Mouse (Mus musculus): Measurements from ENCODE around the gene Mcm6. TPM values are rescaled to one million over a fixed set of nuclear protein-coding genes. Genes with fewer than 3 reads are reported as not detected.

Mcm6 gene
- 10 to 100 TPM; 85.0 to 85.3 TPM for total RNA-seq (2021)

DNA sequence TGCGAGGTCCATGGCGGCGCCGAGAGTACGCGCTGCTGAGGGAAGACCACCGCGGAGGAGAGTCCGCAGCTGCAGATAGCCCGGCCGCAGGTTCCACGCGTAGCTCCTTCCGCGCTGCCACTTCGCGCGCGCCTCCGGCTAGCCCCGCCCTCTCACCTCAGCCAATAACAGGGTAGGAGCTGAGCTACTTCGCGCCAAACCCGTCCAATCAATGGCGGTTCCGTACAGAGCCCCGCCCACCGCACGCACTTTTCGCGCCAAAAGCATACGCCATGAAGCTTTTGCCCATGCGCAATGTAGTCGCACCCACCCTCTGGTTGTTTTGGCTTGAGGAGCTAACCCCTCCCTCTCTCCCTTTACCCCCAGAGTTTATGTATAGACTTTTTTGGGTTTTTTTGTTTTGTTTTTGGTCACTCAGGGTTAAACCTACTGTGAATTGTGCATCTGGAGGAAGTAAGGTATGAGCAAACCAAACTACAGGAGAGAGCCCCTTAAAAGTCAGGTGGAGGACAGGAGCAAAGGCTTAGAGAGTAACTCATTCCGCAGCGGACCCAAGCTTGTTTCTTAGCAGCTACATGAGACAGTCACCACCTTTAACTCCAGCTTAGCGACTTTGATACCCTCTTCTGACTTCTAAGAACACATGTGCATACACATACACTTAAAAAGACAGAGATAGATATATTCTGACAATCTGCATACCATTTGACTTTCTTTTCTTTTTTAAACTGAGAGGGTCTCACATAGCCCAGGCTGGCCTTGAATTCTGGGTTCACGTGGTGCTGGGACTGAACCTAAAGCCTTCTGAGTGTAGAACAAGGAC is at the start of gene Mcm6:
Gene Mcm6, minus strand, starts transcription at position 111 of the 823 bp plus-strand sequence.
- DNase-seq, result peak; percentile 96

DNA sequence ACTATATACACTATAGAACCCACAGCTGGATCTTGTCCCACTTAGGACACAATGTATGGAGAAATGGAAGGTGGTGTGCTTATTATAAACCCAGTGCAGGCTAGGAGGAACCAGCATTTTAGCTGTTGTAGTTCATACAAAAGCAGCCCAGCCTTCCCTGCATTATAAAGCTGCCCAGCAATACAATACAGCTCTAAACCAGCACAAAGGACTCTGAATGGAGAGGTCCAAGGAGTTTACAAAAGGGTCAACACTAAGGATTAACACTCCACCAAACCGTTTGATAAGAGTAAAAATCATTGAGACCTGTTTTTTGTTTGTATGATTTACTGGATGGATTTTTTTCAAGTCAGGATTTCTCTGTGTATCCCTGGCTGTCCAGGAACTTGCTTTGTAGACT is 47.4 kb upstream of the Mcm6 start:
- DNase-seq, result no peak

DNA sequence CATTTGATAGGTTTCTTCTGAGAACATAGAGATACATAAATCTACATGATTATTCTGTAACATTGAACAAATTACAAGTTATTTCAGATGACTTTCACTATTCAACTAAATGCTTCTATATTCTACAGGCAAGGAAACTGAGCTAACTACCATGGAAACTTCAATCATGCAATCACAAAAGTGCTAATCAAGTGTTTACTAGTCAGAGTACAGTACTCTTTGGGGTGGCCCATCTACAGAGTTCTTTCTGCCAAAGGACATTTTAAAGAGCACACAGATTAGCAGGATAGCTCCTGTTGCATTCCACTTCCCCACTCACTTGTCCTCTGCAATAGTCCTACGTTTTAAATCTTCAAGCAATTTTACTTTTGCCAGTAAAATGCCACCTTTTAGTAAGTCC is 46.2 kb upstream of the Mcm6 start:
- no peak for DNase-seq

DNA sequence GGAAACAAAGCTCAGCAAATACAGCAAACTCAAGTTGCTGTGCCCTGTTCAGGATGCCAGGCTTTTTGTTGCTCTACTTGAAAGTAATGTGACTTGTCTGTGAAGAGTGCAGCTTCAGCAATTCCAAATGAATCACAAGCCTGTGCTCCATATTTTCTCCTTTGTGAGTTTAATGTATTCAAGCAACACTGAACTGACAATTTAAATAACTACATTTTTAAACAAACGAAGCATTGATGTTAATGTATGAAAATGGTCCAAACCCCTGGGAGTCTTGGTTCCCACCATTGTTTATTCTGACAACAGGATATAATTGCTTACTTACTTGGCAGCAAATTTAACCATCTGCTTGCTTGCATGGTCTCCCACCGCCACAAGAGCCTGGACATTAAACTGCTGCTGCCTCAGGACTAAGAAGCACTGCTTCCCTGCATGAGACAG is 45.6 kb upstream of the Mcm6 start:
- no peak for DNase-seq

DNA sequence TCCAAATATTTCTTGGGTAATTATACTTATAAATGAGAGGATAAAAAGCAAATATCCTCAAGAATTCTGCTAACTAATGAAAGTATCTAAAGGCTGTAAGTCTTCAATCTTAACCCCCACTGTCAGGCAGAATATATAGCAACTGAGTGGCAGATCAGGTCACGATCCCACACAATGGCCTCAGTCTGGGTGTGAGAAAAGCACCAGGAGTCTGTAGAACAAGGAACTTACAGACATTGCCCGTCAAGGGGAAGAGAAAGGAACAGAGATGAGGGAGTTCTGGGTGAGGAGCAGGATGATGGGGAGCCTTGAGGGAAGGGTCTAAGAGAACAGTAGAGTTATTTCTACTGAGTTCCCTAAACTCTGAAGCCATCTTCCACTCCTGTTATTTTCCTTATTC is 41.5 kb upstream of the Mcm6 start:
- DNase-seq, result no peak

DNA sequence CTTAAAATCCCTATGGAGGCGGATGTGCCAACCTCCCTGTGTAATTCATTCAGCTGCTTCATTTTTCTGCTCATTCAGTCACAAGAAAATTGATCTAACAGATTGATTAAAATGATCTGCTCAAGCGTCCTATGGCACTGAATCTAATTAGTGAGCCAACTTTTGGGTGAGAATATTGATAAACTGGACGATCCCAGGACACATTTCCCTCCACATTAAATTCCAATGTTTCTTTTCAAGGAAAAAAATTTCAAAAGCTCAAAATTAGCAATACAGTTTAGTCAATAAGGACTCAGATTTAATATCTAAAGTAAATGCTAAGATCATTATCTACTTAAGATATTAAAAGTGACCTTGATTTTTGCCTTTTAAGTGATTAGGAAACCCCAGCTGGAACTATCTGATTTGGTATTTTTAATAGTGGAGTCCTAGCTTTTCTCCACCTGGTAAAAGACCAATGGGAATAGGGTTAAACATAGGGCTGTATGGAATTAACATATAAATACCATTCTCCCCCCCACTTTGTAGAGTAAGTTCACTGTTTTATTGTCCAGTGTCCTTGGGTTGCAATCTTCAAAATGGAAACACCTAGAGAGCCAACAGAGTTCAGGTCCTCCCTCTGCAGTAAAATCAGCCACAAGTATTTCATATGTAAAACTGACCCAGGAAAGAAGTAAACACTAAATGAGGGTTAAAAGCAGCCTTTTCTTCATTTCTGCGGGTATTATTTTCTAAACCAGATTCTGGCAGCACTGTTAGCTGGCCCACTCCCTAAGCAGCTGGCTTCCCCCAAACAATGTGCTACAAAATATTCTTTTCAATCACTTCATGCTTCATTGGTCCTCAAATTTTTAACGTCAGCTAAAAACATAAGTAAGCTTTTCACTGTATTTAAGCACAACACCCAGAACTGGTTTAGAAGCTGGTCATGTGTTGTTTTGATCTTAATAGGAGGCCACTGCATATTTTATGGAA is 40.8 kb upstream of the Mcm6 start:
- DNase-seq, result no peak

DNA sequence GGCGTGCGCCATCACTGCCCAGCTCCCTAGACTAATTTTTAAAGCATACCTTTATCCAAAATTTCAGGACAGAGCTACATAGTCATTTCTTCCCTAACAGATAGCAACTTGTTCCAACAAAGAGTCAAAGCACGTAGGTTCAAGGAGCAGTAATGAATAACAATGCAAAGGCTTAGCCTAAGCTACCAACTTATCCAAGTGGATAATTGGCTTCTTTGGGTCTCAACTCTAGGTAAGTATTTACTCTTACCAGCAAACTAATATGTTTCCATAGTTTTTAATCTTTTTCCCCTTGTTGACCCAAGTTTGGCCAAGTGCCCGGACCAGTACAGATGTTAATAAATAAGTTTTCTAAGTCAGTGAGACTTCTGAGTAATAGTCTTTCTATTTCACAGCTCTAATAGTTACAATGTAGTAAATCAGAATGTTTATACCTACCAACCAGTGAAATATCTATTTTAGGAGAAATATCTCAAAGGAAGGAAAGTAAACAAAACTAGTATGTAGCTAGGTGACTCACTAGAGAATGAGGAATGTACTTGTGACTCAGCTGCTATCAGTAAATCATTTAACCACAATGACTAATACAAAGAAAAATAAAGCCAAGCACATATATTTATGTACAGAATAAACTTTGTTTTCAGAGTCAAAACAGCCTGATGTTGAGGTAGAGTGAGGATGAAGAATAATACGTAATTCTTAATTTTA is 39.4 kb upstream of the Mcm6 start:
- no peak for DNase-seq

DNA sequence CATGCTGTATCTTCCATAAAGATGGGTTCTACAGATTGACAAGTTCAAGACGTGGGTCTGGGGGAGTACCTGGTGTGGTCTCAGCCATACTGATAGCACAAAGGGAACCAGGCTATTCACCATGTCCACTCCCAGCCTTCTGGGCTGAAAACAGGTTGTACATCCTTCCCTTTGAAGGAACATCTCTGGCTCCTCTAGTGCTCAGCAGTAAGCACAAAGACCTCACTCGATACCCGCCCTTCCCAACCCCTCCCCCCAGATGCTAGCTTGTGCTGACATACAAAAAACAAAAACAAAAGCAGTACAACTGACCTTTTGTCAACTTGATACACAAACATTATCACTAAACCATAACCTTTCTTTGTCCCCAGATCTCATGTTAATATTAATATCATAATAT is 35.2 kb upstream of the Mcm6 start:
- no peak for DNase-seq

DNA sequence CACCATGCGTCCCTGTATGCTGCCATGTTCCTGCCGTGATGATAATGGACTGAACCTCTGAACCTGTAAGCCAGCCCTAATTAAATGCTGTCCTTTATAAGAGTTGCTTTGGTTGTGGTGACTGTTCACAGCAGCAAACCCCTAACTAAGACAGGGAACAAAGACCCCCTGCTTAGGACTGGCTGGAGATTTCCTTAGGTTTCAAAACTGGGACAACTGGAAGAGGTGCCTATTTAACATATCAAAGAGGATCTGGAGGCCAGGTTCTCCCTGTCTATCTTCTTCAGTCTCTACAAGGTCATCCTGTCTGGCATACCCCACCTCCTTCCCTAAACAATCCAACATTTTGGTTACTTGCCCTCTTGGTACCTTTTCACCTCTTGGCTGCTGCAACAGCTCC is 32.9 kb upstream of the Mcm6 start:
- no peak for DNase-seq

DNA sequence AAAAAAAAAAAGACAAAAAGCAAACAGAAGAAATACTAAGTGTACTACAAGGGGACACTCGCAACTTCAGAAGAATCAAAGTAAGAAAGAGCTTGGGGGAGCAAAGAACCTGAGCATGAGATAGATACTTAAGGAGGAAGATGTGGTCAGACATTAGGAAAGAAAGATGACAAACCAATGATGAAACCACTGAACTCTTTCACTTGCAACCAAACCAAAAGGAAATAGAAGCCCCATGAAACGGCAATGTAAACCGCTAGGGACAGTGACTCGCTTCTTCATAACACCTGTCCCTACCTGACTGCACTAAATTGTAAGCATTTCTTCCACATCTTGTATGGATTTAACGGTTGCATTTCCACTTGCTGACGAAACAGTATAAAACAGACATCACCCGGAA is 27.0 kb upstream of the Mcm6 start:
- no peak for DNase-seq

DNA sequence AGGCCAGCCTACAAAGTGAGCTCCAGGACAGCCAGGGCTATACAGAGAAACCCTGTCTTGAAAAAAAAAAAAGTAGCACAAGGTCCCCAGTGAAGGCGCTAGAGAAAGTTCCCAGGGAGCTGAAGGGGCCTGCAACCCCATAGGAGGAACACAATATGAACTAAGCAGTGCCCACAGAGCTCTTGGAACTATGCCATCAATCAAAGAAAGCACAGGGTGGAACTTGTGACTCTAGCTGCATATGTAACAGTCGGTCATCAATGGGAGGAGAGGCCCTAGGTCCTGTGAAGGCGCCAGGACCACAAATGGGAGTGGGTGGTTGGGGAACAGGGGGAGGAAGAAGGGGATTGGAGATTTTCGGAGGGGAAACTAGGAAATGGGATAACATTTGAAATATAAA is 17.4 kb upstream of the Mcm6 start:
- DNase-seq, result no peak

DNA sequence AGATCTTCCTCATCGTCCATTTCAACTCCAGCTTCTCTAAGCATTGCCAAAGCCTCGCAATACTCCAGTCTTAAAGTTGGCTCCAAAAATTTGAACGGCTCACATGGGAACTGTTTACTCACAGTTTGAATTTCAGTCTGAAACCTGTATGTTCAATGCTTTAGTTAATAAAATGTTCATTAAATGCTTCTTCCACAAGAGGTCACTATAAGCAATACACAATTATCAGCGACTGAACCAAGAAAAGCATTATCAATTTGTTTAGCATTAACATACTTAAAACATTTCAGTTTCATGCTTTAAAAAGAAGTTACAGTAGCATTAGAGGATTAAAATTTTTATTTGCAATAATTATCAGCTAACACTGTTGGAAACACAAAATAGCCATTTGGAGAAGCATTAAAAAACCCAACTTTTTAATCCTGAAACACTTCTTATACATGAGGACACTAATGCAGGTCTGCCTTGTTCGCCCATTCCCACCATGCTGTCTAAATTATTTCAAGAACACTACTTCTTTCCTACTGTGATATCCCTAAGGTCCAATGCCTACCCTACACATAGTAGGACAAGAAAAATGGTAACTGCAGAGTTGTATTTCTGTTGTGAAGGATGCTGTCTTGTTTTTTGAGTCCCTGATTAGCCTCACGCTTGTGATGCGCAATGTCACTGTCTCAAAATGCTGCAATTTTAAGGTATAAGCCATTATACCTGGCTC is 12.8 kb upstream of the Mcm6 start:
- no peak for DNase-seq

DNA sequence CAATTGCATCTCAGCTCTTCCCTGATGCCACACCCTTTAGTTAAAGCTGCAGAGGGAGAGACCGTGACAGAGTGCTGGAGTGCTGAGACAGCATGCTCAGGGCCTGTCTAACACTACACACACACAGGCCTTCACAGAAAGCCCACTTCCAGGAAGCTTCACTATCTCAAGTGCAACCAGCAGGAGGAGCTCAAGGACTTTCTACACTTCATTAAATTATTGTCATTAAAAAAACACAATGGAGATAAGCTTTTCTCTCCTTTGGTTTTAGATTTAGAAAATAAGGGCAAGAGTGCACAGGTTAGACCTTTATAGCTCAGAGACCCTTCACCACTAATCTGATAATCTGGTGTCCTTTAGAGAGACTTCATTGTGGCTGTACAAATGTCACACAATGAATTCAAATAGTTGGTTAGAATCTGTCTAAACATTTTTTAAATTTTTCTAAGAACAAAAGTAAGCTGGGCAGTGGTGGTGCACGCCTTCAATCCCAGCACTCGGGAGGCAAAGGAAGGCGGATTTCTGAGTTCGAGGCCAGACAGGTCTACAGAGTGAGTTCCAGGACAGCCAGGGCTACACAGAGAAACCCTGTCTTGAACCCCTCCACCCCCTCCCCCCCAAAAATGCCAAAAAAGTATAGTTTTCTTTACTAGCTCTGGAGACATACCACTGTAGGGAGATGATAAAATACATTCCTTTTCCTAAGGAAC is 9.4 kb upstream of the Mcm6 start:
- DNase-seq, result peak; percentile 59

DNA sequence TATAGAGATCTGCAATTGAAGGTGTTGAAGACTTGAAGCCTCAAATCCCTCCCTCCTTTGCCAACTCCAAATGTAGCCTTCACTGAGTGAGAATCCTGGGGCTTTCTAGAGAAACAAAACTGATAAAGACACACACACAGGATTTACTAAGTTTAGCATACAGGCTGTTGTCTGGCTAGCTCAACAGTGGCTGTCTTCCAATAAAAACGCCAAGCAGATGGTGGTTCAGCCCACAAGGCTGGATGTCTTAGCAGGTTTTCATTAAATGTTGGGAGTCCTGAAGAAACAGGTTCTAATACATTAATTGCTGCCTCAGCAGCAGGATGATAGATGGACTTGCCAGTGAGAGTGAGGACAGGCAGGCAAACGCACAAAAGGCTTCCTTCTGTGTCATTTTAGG is 1.1 kb upstream of the Mcm6 start:
- DNase-seq, result no peak

DNA sequence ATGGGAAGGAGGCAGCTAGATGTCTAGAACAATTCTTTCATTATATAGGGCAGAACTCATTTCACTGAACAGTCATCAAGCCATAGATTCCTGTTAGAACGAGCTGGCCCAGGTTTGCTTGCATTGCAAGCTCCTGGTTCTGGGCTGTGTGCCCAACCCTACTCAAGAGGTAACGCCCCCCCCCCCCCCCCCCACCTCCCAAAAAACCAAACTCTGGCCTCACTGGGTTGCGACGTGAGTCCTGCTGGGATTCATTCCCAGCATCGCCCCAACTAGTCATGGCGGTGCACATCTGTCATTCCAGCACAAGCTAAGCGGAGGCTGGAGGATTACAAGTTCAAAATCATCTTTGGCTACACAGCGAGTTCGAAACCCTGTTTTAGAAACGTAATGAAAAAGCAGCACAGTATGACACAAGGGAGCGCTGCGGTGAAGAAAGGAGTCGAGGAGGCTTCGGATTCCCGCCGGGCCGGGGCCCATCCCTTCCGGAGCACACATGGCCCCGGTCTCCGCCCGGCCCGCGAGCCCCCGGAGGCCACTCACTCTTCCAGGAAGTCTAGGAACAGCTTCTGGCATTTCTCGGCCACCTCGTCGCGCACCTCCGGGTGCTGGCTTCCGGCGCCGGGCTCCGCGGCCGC is 429 bp downstream of the Mcm6 start:
- no peak for DNase-seq

DNA sequence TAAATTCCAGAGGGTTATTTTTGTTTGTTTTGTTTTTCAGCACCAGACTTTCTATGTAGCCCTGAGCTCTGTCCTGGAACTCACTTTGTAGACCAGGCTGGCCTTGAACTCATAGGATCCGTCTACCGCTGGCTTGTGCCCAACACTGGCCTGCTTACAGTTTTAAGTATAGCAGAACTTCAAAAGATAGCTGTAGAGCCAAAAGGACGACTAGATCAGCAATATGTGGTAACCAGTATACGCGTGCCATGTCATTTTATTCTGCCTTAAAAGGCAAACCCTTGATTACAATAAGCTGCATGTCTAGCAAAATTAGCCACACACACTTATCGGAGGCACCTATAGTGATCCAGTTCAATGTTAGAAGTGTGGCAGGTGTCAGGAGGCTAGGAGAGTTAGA is 1.2 kb downstream of the Mcm6 start:
- no peak for DNase-seq

DNA sequence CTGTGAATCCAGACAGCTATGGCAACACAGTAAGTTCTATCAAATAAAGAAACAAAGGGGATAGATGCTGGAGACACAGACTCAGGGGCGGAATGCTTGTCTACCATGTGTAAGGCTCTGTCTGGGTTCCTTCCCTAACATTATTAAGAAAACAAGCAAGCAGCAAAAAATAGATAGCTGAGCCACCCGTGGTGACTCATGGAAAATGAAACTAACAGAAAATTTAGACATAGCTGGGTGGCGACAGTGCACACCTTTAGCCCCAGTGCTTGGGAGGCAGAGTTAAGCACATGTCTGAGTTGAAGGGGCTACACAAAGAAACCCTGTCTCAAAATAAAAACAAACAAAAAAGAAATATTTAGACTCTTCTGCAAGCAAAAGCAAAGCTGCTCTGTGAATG is 2.0 kb downstream of the Mcm6 start:
- no peak for DNase-seq

DNA sequence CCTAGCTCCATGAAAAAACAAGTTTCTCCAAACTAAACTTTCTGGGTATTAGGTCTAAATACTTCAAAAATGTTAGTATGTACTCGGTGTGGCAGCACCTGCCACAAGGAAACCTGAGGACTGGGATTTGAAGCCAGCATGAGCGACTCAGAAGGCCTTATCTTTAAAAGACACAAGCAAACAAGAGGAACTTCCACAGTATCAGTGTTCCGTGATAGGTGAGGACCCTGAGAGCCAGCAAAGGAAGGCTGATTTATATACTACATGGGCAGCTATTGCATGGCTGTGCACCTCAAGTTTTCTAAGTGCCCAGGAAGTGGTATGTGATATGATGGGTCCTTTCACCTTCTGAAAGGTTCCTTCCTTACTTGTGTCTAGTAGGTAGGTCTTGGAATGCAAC is 6.4 kb downstream of the Mcm6 start:
- no peak for DNase-seq

DNA sequence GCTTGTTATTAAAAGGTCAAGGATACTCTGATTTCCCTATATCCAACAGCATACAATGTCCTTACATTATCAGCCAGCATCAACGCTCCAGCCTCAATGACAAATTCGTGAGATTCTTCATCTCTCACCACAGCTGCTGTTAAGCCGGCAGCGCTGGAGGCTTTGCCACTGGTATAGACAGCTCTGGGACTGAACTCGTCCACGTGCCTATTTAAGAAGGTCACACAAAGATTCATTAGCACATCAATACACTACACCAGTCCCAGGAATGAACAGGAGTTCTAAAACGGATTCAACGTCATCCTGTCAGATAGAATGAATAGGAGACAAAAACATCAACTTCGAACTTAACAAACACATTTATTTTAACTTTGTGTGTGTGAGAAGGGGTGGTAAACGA is 15.2 kb downstream of the Mcm6 start:
- no peak for DNase-seq

DNA sequence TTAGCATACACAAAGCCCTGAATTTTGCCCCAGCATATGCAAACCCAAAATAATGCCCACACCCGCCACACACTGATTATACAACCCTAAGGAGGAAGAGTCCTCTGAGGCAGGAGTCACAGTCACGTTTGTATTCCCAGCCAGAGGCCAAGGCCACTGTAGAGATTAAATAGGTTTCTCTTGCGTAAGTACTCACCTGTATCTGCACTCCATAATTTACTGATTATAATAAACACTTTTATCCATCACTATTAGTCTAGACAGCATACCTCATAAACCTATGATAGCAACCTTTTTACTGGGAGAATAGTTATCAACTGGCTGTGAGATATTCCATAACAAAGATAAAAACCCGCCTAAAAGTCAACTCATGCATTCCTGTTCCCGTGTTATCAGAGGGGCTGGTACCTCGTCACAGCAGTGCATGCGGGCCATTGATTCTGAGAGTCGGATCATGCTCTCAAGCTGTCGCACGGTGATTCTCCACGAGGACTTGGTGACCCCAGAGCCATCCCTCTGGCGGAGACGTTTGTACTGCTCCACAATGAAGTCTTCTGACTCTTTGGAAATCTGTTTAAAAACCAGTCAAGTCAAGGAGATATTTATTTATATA is 21.6 kb downstream of the Mcm6 start:
- no peak for DNase-seq

DNA sequence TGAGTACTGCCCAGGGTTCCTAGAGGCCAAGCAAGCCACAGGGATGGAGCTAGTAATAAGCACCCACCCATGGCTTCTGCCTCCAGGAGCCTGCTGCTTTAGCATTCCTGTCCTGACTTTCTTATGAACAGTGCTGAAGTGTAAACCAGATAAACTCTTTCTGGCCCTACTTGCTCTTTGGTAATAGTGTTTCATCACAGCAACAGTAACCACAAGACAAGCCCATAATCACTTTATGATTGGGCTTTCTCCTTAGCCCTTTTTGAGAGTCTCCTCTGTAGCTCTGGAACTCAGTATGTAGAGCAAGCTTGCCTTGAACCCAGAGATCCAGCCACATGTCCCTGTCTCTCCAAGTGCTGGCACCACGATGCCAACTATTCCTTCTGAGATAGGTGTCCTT is 29.2 kb downstream of the Mcm6 start:
- DNase-seq, result no peak

All from heart, postnatal 4 days (tissue).